Mouse (Mus musculus) liver, postnatal 0 days (tissue): ENCODE measurements around the gene Hhipl1.

ENCODE experiments used
- CTCF ChIP-seq: sonication (generic); IDR thresholded peaks from 2 replicates; pipeline ENCODE4 v1.5.1; 2016; ENCODE audit warnings: antibody characterized with exemption, low read depth
- EP300 ChIP-seq: IDR thresholded peaks from 2 replicates; pipeline ENCODE4 v1.6.1; 2016; ENCODE audit warnings: antibody characterized with exemption, low read depth, mild to moderate bottlenecking

DNA sequence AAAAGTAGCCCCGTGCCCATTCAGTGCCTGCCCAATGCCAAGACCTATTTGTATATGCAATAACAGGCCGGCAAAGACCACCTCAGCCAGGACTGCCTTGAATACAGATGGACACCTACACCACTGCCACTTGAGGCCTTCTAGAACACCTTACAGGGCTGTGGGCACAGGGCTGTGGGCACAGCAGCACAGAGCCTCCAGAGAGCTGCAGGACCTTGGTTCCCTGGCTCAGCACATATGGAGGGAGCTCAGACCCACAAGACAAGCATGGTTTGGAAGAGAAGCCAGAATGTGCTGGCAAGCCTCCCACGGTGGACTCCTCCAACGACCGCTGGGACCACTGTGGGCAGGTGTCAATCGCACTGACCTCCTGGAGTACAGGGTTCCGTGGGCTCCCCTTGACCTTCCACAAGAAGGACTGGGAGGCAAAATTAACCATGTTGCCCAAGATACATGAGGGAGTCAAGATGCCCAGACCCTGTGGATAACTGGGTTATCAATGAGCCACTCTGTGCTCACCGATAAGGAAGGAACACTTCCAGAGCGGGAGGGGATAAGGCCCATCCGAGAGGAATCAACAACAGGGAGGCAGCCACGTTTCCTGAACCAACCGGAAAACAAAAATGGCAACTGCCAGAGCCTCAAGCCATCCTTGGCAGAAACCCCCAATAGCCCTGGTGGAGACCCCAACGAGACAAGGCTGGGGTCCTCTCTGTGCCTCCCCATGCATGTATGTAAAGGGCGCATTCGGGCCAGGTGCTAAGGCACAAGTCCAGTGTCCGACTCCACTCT is 34.5 kb upstream of the Hhipl1 start:
- TF ChIP-seq EP300, result no peak
- no peak for TF ChIP-seq CTCF
